Mouse (Mus musculus) retina, postnatal 1 day (tissue): ENCODE data around the gene Hoxb6.

Experiments used
- DNase-seq: peaks from one replicate; pipeline ENCODE4 v3.0.0-alpha.2; 2012

The Hoxb6 gene

DNA sequence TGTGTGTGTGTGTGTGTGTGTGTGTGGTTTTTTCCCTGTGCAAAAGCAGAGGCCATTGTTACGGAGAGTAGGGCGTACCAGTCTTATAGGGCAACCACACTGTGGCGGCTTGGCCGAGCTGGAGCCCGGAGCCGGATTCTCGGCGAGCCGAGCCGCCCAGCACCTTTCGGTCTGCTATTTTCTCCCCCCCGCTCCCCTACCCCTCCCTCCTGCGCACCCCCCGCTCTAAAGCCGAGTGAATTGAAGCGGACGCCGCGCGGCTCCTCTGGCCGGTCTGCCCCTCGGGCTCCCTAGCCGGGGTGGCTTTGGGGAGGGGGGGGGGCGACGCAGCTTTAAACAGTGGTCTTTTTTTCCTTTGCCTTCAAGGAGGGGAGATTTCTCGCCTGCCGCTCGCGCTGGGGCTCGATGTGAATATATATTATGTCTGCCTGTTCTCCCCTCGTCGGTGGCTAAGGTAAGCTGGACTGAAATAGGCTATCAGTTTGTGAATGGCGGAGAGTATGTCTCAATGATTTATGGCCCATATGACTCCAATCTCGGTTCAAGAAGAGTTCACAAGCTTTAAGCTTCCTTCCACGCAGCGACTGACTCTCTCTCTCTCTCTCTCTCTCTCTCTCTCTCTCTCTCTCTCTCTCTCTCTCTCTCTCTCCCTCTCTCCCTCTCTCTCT lies 48.6 kb downstream of the Hoxb6 start:
- DNase-seq, result no peak

DNA sequence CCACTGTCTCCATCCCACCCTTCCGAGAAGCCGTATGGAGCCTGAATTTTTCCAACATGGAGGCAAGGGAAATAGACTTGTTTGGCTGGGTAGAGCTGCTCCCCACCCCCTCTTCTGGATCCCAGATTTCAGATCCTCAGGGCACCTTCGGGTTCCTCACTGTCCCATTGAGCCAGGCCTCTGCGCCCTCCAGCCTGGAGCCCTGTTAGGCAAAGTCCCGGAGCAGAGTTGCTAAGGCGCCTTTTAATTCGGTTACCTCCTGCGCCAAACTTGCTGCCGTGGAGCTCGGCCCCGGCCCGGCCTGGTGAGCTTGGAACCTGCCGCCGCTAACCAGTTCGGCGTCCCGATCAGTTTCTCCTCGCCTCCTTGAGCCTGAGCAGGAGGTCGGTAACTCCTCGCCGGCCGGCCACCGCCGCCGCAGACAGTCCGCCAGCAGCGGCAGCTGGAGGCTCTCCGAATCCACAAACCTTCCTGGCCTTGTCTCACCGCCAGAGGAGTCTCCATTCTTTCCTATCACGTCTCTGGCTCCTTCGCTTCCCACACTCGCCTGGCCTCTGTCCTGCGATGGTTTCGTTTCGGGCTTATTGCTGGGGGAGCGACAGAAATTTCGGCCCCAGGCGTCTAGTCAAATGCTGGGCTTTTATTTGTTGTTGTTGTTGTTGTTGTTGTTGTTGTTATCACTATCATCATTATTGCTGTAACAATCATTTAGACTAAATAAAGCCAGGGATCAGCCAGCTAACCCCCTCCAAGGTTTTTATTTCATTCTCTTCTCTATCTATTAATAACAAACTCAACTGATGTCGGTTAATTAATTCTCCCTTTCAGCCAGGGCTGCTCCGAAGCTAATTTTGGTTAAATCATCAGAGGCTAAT lies 49.7 kb downstream of the Hoxb6 start:
- DNase-seq, result no peak

DNA sequence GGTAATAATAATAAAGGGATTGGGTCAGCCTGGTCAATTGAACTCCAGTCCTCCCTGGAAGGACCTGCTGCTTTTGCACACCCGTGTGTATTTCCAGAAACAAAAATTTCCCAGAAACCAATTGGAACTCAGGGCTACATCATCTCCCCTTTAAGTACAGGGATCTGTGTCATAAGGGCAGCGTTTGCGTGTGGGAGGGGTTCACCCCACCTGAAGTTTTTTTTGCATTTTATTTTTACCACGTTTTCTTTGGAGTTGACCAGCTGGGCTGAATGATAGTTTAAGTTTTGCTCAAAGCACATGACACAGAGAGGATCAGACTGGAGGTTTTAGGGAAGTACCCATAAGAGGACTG lies 50.3 kb downstream of the Hoxb6 start:
- DNase-seq, result no peak

DNA sequence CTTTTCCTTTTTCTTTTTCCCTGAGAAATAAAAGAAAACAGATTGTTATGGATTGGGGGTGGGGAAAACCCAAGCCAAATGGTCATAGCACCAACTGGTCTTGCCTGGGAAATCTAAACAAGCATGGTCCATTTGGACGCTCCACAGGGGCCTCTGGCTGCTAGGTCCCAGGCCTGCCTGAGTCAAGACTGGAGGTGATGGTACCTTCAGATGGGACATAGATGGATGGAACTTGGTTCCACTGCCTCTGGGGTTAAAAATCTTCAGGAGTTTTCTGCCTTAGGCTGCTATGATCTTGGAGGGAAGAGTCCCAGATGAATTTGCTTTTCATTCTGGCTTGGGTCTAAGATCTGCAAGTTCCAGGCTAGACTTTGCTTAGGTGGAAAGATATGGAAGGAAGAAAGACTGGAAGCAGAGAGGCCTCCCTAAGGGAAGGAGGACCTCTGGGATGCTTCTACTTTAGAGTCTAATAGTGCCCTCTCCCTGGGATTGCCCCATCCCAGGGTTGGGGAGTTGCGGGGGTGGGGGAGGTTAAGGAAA lies 51.0 kb downstream of the Hoxb6 start:
- DNase-seq, result no peak

DNA sequence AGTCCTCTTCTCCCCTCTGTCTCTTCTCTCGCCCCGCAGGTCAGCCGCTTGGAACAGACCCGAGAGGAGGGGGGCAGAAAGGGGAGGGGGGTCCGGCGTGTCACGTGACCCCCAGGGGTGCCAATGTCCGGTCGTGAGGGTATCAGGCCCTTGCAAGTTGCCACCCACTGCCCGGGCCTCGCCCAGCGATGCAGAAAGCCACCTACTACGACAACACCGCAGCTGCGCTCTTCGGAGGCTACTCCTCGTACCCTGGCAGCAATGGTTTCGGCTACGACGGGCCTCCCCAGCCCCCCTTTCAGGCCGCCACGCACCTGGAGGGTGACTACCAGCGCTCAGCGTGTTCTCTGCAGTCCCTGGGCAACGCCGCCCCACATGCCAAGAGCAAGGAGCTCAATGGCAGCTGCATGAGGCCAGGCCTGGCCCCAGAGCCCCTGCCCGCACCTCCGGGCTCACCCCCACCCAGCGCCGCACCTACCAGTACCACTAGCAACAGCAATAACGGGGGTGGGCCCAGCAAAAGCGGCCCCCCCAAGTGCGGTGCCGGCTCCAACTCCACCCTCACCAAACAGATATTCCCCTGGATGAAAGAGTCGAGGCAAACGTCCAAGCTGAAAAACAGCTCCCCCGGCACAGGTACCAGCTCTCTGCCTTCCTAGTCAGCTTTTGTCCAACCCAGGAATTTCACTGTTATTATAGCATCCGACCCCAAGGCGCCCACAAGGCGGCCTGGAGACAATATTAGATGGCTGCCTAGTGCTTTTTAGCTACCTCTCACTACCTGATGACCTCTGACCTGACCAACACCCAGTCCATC lies 52.0 kb downstream of the Hoxb6 start:
- DNase-seq, result no peak

DNA sequence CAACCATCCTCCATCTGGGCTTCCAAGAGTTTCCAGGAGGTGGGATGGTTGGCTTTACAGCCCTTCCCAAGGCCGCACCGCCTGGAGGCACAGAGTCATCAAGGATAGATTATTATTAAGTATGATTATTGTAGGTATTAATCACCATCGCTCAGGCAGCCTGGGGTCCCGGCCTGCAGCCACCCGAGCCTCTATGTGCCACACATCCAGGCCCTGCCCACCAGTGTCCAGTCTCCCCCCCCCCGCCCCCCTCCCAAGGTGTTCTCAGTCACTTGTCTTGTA lies 52.5 kb downstream of the Hoxb6 start:
- DNase-seq, result no peak

DNA sequence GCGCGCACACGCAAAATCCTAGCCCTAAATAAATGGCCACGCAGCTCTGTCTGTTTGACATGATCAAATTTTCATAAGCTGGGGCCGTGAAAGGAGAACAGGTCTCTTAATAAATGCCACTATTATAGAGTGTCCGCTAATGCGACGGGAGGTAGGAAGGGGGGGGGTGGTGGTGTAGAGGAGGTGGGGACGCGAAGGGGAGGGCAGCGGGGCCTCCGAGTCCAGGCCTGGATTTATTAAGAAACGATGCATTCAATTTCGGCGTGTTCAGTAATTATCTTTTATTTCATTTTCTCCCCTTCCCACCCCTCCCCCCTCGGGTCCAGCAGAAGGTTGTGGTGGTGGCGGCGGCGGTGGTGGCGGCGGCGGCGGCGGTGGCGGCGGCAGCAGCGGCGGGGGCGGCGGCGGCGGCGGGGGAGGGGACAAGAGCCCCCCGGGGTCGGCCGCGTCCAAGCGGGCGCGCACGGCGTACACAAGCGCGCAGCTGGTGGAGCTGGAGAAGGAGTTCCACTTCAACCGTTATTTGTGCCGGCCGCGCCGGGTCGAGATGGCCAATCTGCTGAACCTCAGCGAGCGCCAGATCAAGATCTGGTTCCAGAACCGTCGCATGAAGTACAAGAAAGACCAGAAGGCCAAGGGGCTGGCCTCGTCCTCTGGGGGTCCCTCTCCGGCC lies 53.1 kb downstream of the Hoxb6 start:
- DNase-seq, result no peak

DNA sequence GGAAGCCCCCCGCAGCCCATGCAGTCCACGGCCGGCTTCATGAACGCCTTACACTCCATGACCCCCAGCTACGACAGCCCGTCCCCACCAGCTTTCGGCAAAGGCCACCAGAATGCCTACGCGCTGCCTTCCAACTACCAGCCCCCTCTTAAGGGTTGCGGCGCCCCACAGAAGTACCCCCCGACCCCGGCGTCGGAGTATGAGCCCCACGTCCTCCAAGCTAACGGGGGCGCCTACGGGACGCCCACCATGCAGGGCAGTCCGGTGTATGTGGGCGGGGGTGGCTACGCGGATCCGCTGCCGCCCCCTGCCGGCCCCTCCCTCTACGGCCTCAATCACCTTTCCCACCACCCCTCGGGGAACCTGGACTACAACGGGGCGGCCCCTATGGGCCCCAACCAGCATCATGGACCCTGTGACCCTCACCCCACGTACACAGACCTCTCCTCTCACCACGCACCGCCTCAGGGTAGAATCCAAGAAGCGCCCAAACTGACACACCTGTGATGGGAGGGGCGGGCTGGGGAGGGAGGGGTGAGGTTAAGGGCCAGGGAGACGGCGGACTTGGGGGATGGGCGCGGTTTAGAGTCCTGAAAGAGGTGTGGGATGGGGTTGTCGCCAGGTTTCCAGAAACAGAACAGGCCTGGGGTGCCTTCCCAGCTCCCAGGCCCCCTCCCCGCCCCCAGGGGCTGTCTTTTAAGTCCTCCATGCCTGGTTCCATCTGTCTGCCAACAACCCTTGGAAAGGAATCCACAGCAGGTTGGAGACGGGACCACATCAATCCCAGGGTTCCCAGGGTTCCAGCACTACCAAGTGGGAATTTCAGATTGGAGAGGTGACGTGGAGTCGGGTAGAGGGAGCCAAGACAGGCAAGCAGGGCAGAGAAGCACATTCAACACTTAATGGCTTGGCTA lies 53.9 kb downstream of the Hoxb6 start:
- no peak for DNase-seq

DNA sequence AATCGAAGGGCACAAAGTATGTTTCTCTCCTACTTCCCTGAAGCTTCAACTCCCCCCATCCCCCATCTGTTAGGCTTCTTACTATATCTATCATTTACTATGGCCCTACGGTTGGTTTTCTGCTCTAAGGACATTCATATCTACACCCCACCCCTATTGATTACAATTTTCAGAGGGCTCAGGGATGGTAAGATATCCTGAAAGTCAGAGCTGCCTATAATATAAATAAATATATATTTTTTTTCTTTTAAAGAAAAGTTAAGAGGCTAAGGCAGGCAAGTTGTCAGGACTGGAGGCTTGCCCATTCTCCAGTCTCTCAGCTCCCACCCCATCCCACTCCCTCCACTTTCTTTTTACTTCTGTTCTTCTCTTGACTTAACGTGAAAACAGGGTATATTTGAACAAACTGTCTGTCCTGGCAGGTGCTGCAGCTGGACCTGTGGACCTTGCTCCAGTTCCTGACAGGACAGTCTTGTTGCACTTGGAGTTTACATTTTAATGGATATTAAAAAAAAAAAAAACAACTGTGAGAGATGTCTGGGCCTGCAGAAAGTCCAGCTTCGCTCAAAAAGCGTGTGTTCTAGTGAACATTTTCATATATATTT lies 54.7 kb downstream of the Hoxb6 start:
- DNase-seq, result no peak

DNA sequence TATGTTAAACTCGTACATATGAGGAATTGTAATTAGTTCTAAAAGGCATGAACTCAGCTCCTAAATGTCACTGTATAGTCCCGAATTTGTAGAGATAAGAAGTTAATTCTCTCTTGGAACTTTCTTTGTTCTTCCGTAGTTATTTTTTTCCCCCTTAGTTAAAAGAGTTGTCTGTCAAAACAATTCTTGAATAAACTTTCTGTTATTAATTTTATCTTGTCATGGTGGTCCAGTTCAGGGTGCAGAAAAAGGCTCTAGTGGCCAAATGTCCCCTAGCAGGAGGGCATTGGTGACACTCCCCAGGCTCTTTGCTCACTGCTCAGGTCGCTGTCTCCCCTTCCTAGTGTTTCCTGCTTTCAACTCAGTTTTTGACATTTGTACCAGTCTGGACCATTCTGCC lies 55.4 kb downstream of the Hoxb6 start:
- no peak for DNase-seq

DNA sequence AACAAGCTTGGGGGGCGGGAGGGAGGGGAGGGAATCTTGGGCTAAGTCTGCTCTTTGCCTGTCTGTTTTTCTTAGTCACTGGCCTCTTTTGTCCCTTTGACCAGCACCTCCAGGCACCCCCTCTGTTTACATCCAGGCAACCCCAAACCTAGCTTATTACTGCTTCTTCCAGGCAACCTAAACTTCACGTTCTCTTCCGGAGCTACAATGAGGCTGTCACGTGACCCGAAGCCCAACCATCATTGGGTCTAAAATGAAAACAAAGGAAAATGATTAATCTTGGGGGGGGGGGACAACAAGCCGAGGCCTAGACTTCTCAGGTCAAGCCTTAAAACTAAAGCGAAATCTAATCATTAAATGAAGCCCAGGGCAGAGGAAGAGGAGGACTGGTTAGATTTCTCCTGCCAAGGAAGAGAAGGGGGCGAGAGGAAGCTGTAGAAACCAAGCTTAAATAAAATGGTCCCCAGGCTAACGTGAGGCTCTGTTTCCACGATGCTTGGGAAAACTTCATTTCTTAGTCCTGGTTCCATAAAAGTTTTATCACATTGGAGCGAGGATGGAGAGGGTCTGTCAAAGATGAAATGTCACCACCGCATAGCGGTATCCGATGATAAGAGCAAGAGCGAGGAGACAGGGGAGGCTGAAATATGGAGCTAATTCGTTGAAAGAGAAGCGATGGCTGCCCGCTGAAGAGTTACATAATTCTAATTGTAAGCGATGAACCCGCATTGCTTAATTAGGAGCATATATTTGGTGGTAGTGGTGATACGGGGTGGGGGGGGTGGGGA lies 56.1 kb downstream of the Hoxb6 start:
- DNase-seq, result no peak

DNA sequence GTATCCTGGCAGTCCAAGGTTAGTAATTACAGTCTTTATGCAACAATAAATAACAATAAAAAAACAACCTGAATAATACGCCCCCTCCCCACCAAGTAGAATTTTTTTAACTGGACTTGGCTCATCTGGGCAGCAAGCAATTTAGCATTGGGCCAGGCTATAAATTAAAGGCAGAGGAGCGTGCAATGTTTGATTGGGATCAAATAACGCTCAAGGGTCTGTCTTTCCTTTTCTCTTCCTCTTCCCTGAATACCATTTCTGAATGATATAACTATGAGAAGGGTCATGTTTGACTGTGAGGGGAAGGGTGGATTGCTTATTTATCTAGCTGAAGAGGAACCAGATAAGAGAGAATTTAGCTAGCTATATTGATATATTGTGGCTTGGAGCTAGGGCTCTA lies 56.7 kb downstream of the Hoxb6 start:
- DNase-seq, result no peak

DNA sequence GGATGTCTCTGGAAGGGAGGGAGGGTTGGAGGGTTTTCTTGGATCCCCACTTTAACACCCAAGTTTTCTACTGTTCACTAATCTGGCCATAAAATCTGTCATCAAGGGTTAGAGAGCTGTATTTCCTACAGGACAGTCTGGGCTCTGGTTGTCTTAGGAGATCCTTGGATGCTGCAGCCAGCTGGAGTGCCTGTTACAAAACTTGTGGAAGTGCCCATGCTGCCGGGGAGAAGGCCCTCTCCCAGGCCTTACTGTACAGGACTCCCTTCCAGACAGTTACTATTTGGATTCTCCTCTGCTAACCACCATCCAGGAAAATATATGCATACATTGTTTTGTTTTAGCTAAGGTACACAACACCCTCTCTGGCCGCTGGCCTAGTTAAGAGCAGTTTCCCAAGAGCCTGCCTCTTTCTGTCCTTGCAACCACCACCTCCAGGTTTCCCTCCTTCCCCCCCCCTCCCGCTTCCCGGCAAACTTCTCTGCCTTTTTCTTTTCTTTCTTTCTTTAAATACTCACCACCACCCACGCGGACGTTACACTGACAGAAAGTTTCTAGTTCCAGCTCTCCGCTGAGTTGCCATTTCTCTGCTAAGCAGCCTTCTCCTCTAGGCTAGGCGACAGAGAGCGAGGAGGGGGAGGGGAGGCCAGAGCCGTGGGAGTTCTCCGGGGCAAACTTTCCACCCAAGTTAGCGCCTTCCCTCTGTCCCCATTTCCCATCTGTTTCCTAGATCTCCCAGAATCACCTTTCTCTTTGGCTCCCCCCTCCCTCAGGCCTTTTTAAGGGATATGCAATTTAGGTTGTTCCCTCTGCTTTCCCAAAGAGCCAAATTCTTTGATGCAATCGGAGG lies 57.4 kb downstream of the Hoxb6 start:
- DNase-seq, result no peak

DNA sequence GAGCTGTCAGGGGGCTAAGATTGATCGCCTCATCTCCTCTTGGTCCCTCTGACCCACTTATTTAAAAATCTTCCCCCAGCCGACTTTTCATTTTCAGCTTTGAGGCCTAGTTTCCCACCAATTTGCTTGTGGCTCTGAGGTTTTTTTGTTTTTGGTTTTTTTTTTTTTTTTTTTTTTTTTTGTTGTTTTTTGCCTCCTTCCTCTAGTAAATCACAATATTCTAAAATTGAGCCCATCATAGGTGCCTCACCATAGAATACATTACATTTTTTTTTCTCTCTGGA lies 58.0 kb downstream of the Hoxb6 start, which contains the start of gene Hoxb2:
Gene Hoxb2, plus strand, starts transcription at position 185 of the 284 bp plus-strand sequence.
- DNase-seq, result no peak

DNA sequence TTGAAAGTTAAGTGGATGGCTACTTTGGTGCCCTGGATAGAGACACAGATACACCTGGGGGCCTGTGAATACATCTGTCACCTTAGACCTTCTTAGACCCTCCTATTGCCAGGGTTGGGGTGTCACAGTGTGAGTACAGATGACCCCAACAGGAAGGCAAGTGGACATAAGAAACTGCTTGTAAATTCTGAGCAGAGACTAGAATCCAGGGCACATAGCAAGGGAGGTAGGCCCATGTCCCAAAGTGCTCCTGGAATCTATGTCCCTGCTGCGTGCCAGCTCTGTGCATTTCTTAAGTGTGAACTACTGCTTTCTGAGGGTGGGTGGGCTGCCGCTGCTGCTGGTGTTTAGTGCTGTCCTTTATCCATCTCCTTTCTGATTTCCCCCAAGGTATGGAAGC lies 58.5 kb downstream of the Hoxb6 start:
- DNase-seq, result no peak
